Mouse (Mus musculus) thymus, postnatal 14 days (tissue): Measurements from ENCODE around the gene Gp1bb.

ENCODE experiments used
- DNase-seq: peaks from one replicate; pipeline ENCODE4 v3.0.0; 2021

The Gp1bb gene

DNA sequence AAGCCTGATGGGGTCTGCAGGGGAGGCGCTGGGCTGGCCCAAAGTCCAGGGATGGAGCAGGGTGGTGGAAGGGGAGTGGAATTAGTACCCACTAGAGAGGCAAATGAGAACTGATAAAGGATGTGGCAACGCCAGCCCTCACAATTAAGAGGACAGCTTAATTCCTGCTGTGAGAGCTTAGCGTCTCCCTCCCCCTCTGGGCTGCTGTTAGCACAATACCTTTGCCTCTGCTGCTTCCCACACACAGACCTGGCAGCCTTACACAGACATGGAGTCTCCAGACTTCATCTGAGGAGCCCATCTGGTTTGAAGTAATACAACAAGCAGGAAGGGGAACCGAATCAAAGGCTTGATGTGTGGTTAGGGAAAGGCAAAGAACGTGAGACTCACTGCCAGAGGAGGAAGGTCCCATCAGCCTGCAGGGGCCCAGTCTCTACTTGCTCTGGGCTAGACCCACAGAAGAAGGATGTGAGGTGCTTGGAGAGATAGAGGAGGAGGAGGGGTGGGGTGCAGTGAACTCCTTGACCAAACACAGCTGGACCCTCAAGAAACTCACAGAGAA lies 44.5 kb downstream of the Gp1bb start:
- DNase-seq: no peak

DNA sequence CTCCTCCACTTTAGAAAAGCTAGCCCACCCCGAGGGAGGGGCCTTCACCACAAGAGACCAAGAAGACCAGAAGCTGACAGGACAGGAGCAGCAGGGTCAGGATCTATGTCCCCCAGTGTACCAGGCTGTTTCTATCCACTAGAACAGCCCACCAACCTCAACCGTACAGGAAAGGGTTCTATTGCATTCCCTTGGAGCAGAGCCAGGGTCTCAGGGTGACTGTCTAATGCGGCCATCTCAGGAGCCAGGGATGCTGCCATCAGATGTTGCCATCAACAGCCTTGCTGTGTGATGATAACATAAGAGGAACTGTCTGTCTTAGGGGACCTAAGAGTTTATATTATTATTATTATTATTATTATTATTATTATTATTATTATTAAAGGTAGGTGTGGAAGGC lies 45.1 kb downstream of the Gp1bb start:
- DNase-seq: no peak

DNA sequence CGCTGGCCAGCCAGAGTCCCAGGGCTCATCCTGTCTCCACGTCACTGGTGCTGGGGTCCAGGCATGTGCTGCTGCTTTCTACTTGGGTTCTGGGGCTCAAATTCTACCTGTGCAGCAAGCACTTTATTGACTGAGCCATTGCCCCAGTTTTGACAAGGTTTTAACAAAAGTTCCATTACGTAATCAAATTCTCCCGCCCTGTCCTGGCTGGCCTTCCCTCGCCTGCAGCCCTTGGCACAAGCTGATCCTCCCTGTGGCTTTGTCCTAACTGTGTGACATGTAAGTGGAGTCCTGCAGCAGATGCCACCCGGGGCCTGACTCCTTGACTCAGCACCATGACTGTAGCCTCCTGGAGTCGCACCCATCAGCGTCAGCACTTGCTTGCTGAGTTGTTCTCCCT lies 48.0 kb downstream of the Gp1bb start:
- no peak for DNase-seq
